Mouse (Mus musculus): Measurements from ENCODE around the gene Cdca4. TPM values are rescaled to one million over a fixed set of nuclear protein-coding genes. Genes with fewer than 3 reads are reported as not detected.

Gene Cdca4
- total and polyA plus RNA-seq, 3 experiments: 78.0 to 128 (median 78.0) TPM

DNA sequence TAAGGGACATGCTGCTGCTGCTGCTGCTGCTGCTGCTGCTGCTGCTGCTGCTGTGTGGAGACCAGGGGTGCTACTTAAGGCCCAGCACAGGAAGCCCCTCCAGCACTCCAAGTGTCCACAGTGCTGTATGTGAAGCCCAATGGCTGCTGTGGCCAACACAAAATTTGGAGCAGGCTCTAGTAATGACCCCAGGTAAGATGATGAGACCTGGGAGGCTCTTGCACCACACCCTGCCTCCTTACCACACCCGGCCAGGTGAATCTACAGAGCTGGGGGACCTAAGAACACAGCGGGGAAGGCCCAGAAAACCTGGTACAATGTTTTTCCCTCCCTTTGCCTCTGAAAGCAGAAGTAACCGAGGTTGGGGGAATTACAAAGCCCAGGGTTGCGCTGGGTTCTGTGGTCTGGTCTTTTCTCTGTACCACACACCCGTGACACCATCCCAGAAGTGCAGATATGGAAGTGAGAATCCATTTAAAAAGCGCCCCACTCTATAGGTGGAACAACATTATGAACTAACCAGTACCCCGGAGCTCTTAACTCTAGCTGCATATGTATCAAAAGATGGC, 38.0 kb upstream of the Cdca4 start:
- Histone ChIP-seq H3K27me3 (replicated peaks) (no peaks in the 10 kb centered on the region), H3K4me3 (replicated peaks in 1 of 3; ENCODE audit: low read depth in 2 of 3, low read length in 2 of 3, poor library complexity in 1 of 3) (peak overlapping the region in 2 of 3 experiments; percentile 52 to 60), H3K27ac (ENCODE audit: insufficient read depth, low read depth) (peak overlapping the region; percentile 100), H3K79me2 (replicated peaks; ENCODE audit: control insufficient read depth, extremely low read depth, insufficient read depth, poor library complexity, severe bottlenecking) (no peaks in the 10 kb centered on the region), H3K36me3 (replicated peaks in 1 of 2; ENCODE audit: control insufficient read depth in 1 of 2, insufficient read depth in 1 of 2, low read length in 1 of 2) (peaks cover 3 to 23% of the 10 kb centered on the region in 2 experiments), H3K4me1 (ENCODE audit: control insufficient read depth in 1 of 2, insufficient read depth in 2 of 2) (peaks cover 53 to 80% of the 10 kb centered on the region in 2 experiments), H3K4me2 (ENCODE audit: insufficient read depth, low read depth, poor library complexity, severe bottlenecking) (peak overlapping the region; percentile 73), H3K9ac (ENCODE audit: insufficient read depth, low read depth) (peak overlapping the region; percentile 51), H3K9me3 (replicated peaks; ENCODE audit: low read length) (no peaks in the 10 kb centered on the region)
- dilution Hi-C loops (cut with MboI; ENCODE audit: extremely low pct_ligation_motif_present, extremely low pct_unique_long_range_greater_than_20kb, low sequenced_read_pairs): no loop called here
- in situ Hi-C loops (cut with MboI; ENCODE audit: low pct_ligation_motif_present, low pct_unique_long_range_greater_than_20kb, low sequenced_read_pairs): no loop called here
- peak; percentile 94 for DNase-seq (ENCODE audit: extremely low read depth)
- no peak; the same call in 1 of the 2 replicates for TF ChIP-seq JUND (conservative IDR thresholded peaks at IDR 0.05; ENCODE audit: low read depth, low read length)
- TF ChIP-seq TCF12 (IDR thresholded peaks at IDR 0.05; ENCODE audit: low read depth, low read length): peak; percentile 86
- TF ChIP-seq MYC (IDR thresholded peaks at IDR 0.05; ENCODE audit: low read depth, low read length): 0 out of 2 replicates have a peak, but pooled peaks have one; percentile 38
- no peak for TF ChIP-seq HCFC1 (IDR thresholded peaks at IDR 0.05; ENCODE audit: low read depth, low read length)
- TF ChIP-seq ETS1 (conservative IDR thresholded peaks at IDR 0.05; ENCODE audit: low read depth, low read length): peak; percentile 80
- peak; percentile 88 for TF ChIP-seq IRF4 (IDR thresholded peaks at IDR 0.05; ENCODE audit: low read depth, low read length)
- TF ChIP-seq NRF1 (IDR thresholded peaks at IDR 0.05; ENCODE audit: low read depth, low read length): peak; percentile 23; the same call in 1 of the 2 replicates
- peak; percentile 73 for TF ChIP-seq ZMIZ1 (IDR thresholded peaks at IDR 0.05; ENCODE audit: low read depth, low read length)
- TF ChIP-seq ELF1 (IDR thresholded peaks at IDR 0.05; ENCODE audit: low read depth, low read length): 0 out of 2 replicates have a peak, but pooled peaks have one; percentile 10
- TF ChIP-seq UBTF (IDR thresholded peaks at IDR 0.05; ENCODE audit: low read depth, low read length): 0 out of 2 replicates have a peak, but pooled peaks have one; percentile 80
- TF ChIP-seq EP300 (IDR thresholded peaks at IDR 0.05; ENCODE audit: low read length): peak; percentile 92
- TF ChIP-seq MAZ (IDR thresholded peaks at IDR 0.05; ENCODE audit: low read depth, low read length): peak; percentile 52; the same call in 1 of the 2 replicates
- 0 out of 2 replicates have a peak, but pooled peaks have one; percentile 12 for TF ChIP-seq NELFE (IDR thresholded peaks at IDR 0.05; ENCODE audit: low read depth, low read length)
- peak; percentile 35; the same call in 1 of the 2 replicates for TF ChIP-seq MXI1 (IDR thresholded peaks at IDR 0.05; ENCODE audit: low read depth, low read length)
- TF ChIP-seq RCOR1 (conservative IDR thresholded peaks at IDR 0.05; ENCODE audit: low read depth, low read length): peak; percentile 74; the same call in 1 of the 2 replicates
- 0 out of 2 replicates have a peak, but pooled peaks have one; percentile 21 for TF ChIP-seq KAT2A (IDR thresholded peaks at IDR 0.05; ENCODE audit: insufficient replicate concordance, low read length)
- TF ChIP-seq BHLHE40 (IDR thresholded peaks at IDR 0.05; ENCODE audit: low read depth, low read length): peak; percentile 90
- no peak; the same call in 1 of the 2 replicates for TF ChIP-seq MAX (IDR thresholded peaks at IDR 0.05; ENCODE audit: low read length)
- no peak for TF ChIP-seq USF2 (conservative IDR thresholded peaks at IDR 0.05; ENCODE audit: low read depth, low read length)
- no peak for TF ChIP-seq GABPA (IDR thresholded peaks at IDR 0.05; ENCODE audit: insufficient replicate concordance, low read depth, low read length)
- peak; percentile 40; the same call in 1 of the 2 replicates for TF ChIP-seq TBP (conservative IDR thresholded peaks at IDR 0.05; ENCODE audit: low read depth, low read length)
- no peak for TF ChIP-seq CHD2 (IDR thresholded peaks at IDR 0.05; ENCODE audit: low read length)
- TF ChIP-seq SIN3A (IDR thresholded peaks at IDR 0.05; ENCODE audit: low read length): peak; percentile 59; the same call in 1 of the 2 replicates
- TF ChIP-seq MAFK (IDR thresholded peaks at IDR 0.05; ENCODE audit: insufficient replicate concordance, low read length): no peak
